Mouse (Mus musculus) adrenal gland, adult 8-10 months (tissue): ENCODE data around the gene Per1. TPM values are rescaled to one million over a fixed set of nuclear protein-coding genes. Genes with fewer than 3 reads are reported as not detected.
"Not testable (repeated sequence)": the region's sequence is repeated elsewhere in the genome, so short reads cannot be mapped to it uniquely, and the experiment has no call there.

ENCODE experiments used
- DNase-seq: peaks from one replicate; pipeline ENCODE4 v3.0.0; 2022
- total RNA-seq, 4 experiments: library from RNA; stranded (reverse); gene quantifications; 2 replicates each; pipeline ENCODE4 v1.2.4; 2022

Per1 gene
- total RNA-seq, 4 experiments from 2014 or later: 30.0 to 119 (median 51.6) TPM

GRCm38 (mm10) chr11:69080855-69081222 is 14.2 kb upstream of the Per1 start:
- DNase-seq: no peak

GRCm38 (mm10) chr11:69081613-69082012 is 13.4 kb upstream of the Per1 start:
- no peak for DNase-seq

GRCm38 (mm10) chr11:69085608-69086007 is 9.4 kb upstream of the Per1 start:
- no peak for DNase-seq

GRCm38 (mm10) chr11:69086390-69086789 is 8.6 kb upstream of the Per1 start:
- DNase-seq: no peak

GRCm38 (mm10) chr11:69087082-69087481 is 7.9 kb upstream of the Per1 start:
- DNase-seq: no peak

GRCm38 (mm10) chr11:69087597-69087996 is 7.4 kb upstream of the Per1 start:
- DNase-seq: no peak

GRCm38 (mm10) chr11:69088103-69088855 is 6.7 kb upstream of the Per1 start, which contains the start of gene Vamp2:
Vamp2 (plus strand) TSS chr11:69088490.
- peak; percentile 83 for DNase-seq

- no peak for DNase-seq
These were observed 6.0 kb upstream of the Per1 start for GRCm38 (mm10) chr11:69088856-69089615.

- DNase-seq: no peak
These were observed 5.3 kb upstream of the Per1 start for GRCm38 (mm10) chr11:69089616-69090290.

GRCm38 (mm10) chr11:69090367-69090766 is 4.7 kb upstream of the Per1 start:
- no peak for DNase-seq

- no peak for DNase-seq
These were observed 3.2 kb upstream of the Per1 start for GRCm38 (mm10) chr11:69091566-69092385.

- peak; percentile 83 for DNase-seq
These were observed 2.6 kb upstream of the Per1 start for GRCm38 (mm10) chr11:69092386-69092751.

GRCm38 (mm10) chr11:69092871-69093270 is 2.1 kb upstream of the Per1 start:
- DNase-seq: no peak

GRCm38 (mm10) chr11:69093856-69094255 is 1.2 kb upstream of the Per1 start:
- DNase-seq: not testable (repeated sequence)

GRCm38 (mm10) chr11:69095511-69096231 is 654 bp downstream of the Per1 start:
- no peak for DNase-seq

GRCm38 (mm10) chr11:69096360-69096986 is 1.5 kb downstream of the Per1 start:
- no peak for DNase-seq

GRCm38 (mm10) chr11:69096987-69097900 is 2.2 kb downstream of the Per1 start:
- DNase-seq: peak; percentile 99

GRCm38 (mm10) chr11:69098039-69098761 is 3.2 kb downstream of the Per1 start:
- no peak for DNase-seq

GRCm38 (mm10) chr11:69098762-69099091 is 3.7 kb downstream of the Per1 start:
- DNase-seq: peak; percentile 98
